Mouse (Mus musculus): Measurements from ENCODE around the gene Thg1l. TPM values are rescaled to one million over a fixed set of nuclear protein-coding genes. Genes with fewer than 3 reads are reported as not detected.

The Thg1l gene
- polyA plus RNA-seq, 1 experiment, result 2.4 TPM

DNA sequence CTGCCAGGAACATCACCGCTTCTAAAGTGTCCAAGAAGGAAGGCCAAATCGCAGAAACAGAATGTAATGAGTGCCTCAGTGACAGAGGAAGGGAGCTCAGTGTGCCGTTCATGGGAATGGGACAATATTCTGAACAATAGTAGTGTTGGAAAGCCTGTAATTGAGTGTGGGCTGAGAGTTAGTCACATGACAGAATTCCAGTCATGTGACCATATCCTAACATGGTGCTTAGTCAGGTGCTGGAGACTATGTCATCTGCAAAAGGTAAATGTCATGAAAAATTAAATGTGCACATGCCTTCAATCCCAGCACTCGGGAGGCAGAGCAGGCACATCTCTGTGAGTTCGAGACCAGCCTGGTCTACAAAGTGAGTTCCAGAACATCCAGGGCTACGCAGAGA is 37.3 kb downstream of the Thg1l start:
- TF ChIP-seq POLR2A (IDR thresholded peaks at IDR 0.05; ENCODE audit: low read depth, low read length) (no peak), CTCF (IDR thresholded peaks at IDR 0.05; ENCODE audit: extremely low read depth, insufficient read length, insufficient replicate concordance, low read depth, low read length) (no peak)
- Histone ChIP-seq H3K36me3 (ENCODE audit: control insufficient read depth, insufficient read depth, low read length) (no peaks in the 10 kb centered on the region), H3K4me1 (ENCODE audit: control insufficient read depth, insufficient read depth, insufficient read length, low read length) (no peaks in the 10 kb centered on the region), H3K4me3 (ENCODE audit: low read depth, low read length) (no peak overlapping the region), H3K27ac (ENCODE audit: insufficient read depth, low read depth, low read length) (no peak overlapping the region), H3K27me3 (ENCODE audit: control insufficient read depth, insufficient read depth, low read length) (peaks cover 3% of the 10 kb centered on the region; the same call in 1 of the 2 replicates)
- WGBS, result 86% methylated on average over 6 of the region's 6 CpGs

DNA sequence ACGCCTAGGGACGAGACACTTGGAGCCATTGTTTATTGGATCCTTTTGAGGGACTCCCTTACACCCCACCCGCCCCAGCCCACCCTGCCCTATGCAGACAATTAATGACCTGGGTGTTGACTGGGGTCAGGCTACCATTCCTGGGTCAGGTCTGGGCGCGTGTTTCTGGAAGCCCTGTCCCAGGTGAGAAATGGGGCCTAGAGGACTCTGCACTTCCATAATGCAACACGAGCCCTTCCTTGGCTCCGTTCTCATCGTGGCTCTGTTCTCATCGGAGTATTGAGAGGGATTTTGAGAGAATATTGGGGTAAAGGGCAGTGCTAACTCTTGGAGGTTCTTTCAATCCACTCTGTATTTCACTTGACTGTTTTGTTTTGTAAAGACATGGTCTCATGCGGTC is 39.1 kb downstream of the Thg1l start:
- Histone ChIP-seq H3K4me1 (ENCODE audit: control insufficient read depth, insufficient read depth, insufficient read length, low read length) (no peaks in the 10 kb centered on the region), H3K27me3 (ENCODE audit: control insufficient read depth, insufficient read depth, low read length) (peaks cover 3% of the 10 kb centered on the region; the same call in 1 of the 2 replicates)
- TF ChIP-seq POLR2A (IDR thresholded peaks at IDR 0.05; ENCODE audit: low read depth, low read length), result no peak
- TF ChIP-seq CTCF (IDR thresholded peaks at IDR 0.05; ENCODE audit: extremely low read depth, insufficient read length, insufficient replicate concordance, low read depth, low read length), result no peak

GRCm38 (mm10) chr11:45910701-45911100 is 44.6 kb downstream of the Thg1l start:
- H3K27ac ChIP-seq (ENCODE audit: insufficient read depth, low read depth, low read length), result no peak overlapping the region
- no peak for TF ChIP-seq POLR2A (IDR thresholded peaks at IDR 0.05; ENCODE audit: low read depth, low read length)
- no peak for TF ChIP-seq CTCF (IDR thresholded peaks at IDR 0.05; ENCODE audit: extremely low read depth, insufficient read length, insufficient replicate concordance, low read depth, low read length)
- peaks cover 44% of the 10 kb centered on the region for H3K36me3 ChIP-seq (ENCODE audit: control insufficient read depth, insufficient read depth, low read length)
- no peak overlapping the region for H3K4me3 ChIP-seq (ENCODE audit: low read depth, low read length)
- H3K4me1 ChIP-seq (ENCODE audit: control insufficient read depth, insufficient read depth, insufficient read length, low read length), result no peaks in the 10 kb centered on the region
- WGBS, result 95% methylated on average over 5 of the region's 5 CpGs
- H3K27me3 ChIP-seq (ENCODE audit: control insufficient read depth, insufficient read depth, low read length), result no peaks in the 10 kb centered on the region

More for the DNA sequence above, 39.1 kb downstream of the Thg1l start:
- no peak overlapping the region for H3K4me3 ChIP-seq (ENCODE audit: low read depth, low read length)
- peaks cover 1% of the 10 kb centered on the region; the same call in 1 of the 2 replicates for H3K36me3 ChIP-seq (ENCODE audit: control insufficient read depth, insufficient read depth, low read length)
- WGBS, result 82% methylated on average over 10 of the region's 10 CpGs
- H3K27ac ChIP-seq (ENCODE audit: insufficient read depth, low read depth, low read length), result no peak overlapping the region

DNA sequence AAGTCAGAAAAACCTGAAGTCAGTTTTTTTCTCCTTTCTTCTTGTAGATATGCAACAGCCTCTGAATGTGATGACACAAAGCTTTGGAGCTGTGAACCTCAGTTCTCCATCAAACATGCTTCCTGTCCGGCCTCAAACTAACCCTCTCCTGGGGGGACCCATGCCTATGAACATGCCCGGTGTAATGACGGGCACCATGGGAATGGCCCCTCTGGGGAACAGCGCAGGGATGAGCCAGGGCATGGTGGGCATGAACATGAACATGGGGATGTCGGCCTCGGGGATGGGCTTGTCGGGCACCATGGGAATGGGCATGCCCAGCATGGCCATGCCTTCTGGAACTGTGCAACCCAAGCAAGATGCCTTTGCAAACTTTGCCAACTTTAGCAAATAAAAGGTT is 46.4 kb downstream of the Thg1l start:
- peaks cover 46% of the 10 kb centered on the region for H3K36me3 ChIP-seq (ENCODE audit: control insufficient read depth, insufficient read depth, low read length)
- no peak overlapping the region for H3K27ac ChIP-seq (ENCODE audit: insufficient read depth, low read depth, low read length)
- no peaks in the 10 kb centered on the region for H3K4me1 ChIP-seq (ENCODE audit: control insufficient read depth, insufficient read depth, insufficient read length, low read length)
- H3K4me3 ChIP-seq (ENCODE audit: low read depth, low read length), result no peak overlapping the region
- no peaks in the 10 kb centered on the region for H3K27me3 ChIP-seq (ENCODE audit: control insufficient read depth, insufficient read depth, low read length)
- WGBS, result 92% methylated on average over 7 of the region's 7 CpGs
- TF ChIP-seq POLR2A (IDR thresholded peaks at IDR 0.05; ENCODE audit: low read depth, low read length) (no peak), CTCF (IDR thresholded peaks at IDR 0.05; ENCODE audit: extremely low read depth, insufficient read length, insufficient replicate concordance, low read depth, low read length) (no peak)

DNA sequence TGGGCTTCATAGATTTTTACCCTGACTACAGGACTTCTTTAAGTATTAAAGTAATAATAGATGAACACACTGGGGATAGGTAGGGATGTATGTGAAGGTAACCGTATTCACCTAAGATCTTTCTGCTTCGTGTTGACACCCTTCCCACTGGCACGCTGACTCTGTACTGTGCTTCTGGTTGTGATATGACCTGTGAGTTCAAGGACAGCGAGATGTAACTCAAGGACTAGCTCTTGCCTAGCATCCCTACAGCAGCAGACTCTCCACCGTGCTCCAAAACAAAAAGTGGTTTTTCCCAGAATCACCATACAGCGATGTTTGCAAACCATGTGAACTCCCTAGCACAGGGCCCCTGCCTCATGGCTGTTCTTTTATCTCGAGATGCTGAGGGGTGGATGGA is 47.2 kb downstream of the Thg1l start:
- TF ChIP-seq CTCF (IDR thresholded peaks at IDR 0.05; ENCODE audit: extremely low read depth, insufficient read length, insufficient replicate concordance, low read depth, low read length) (no peak), POLR2A (IDR thresholded peaks at IDR 0.05; ENCODE audit: low read depth, low read length) (no peak)
- Histone ChIP-seq H3K27me3 (ENCODE audit: control insufficient read depth, insufficient read depth, low read length) (no peaks in the 10 kb centered on the region), H3K4me1 (ENCODE audit: control insufficient read depth, insufficient read depth, insufficient read length, low read length) (no peaks in the 10 kb centered on the region), H3K4me3 (ENCODE audit: low read depth, low read length) (no peak overlapping the region), H3K27ac (ENCODE audit: insufficient read depth, low read depth, low read length) (no peak overlapping the region), H3K36me3 (ENCODE audit: control insufficient read depth, insufficient read depth, low read length) (peaks cover 53% of the 10 kb centered on the region)
- WGBS, result 88% methylated on average over 7 of the region's 7 CpGs

GRCm38 (mm10) chr11:45907301-45907700 is 48.0 kb downstream of the Thg1l start:
- Histone ChIP-seq H3K27me3 (ENCODE audit: control insufficient read depth, insufficient read depth, low read length) (no peaks in the 10 kb centered on the region), H3K4me3 (ENCODE audit: low read depth, low read length) (no peak overlapping the region), H3K27ac (ENCODE audit: insufficient read depth, low read depth, low read length) (no peak overlapping the region), H3K4me1 (ENCODE audit: control insufficient read depth, insufficient read depth, insufficient read length, low read length) (no peaks in the 10 kb centered on the region), H3K36me3 (ENCODE audit: control insufficient read depth, insufficient read depth, low read length) (peaks cover 58% of the 10 kb centered on the region)
- TF ChIP-seq POLR2A (IDR thresholded peaks at IDR 0.05; ENCODE audit: low read depth, low read length) (no peak), CTCF (IDR thresholded peaks at IDR 0.05; ENCODE audit: extremely low read depth, insufficient read length, insufficient replicate concordance, low read depth, low read length) (no peak)
- WGBS, result 75% methylated on average over 5 of the region's 5 CpGs

- TF ChIP-seq POLR2A (IDR thresholded peaks at IDR 0.05; ENCODE audit: low read depth, low read length) (no peak), CTCF (IDR thresholded peaks at IDR 0.05; ENCODE audit: extremely low read depth, insufficient read length, insufficient replicate concordance, low read depth, low read length) (no peak)
- Histone ChIP-seq H3K27me3 (ENCODE audit: control insufficient read depth, insufficient read depth, low read length) (no peaks in the 10 kb centered on the region), H3K4me1 (ENCODE audit: control insufficient read depth, insufficient read depth, insufficient read length, low read length) (no peaks in the 10 kb centered on the region), H3K36me3 (ENCODE audit: control insufficient read depth, insufficient read depth, low read length) (peaks cover 65% of the 10 kb centered on the region), H3K4me3 (ENCODE audit: low read depth, low read length) (no peak overlapping the region), H3K27ac (ENCODE audit: insufficient read depth, low read depth, low read length) (no peak overlapping the region)
- 86% methylated on average over 8 of the region's 8 CpGs for WGBS
Observed at GRCm38 (mm10) chr11:45906109-45906786, 49.0 kb downstream of the Thg1l start.
